Mouse (Mus musculus) heart, embryonic 11.5 days (tissue): ENCODE results near the gene Gm28635. TPM values are rescaled to one million over a fixed set of nuclear protein-coding genes. Genes with fewer than 3 reads are reported as not detected.

Experiments
- ATAC-seq: fragments of 200-750 bp; cut with Nextera tagmentation; replicated peaks from 2 replicates; pipeline ENCODE4 v1.8.0; 2017; ENCODE audit warnings: moderate library complexity; ENCODE audit not compliant: insufficient number of reproducible peaks, low FRiP score, low TSS enrichment
- H3K27ac ChIP-seq: fragments of 300-500 bp; sonication (generic); 2 replicates; pipeline ENCODE4 v1.5.1; 2014; ENCODE audit warnings: mild to moderate bottlenecking, low read depth, low read length
- H3K27me3 ChIP-seq: fragments of 300-500 bp; sonication (generic); 2 replicates; pipeline ENCODE4 v1.6.1; 2014; ENCODE audit warnings: mild to moderate bottlenecking, low read length, mixed read lengths; ENCODE audit not compliant: control insufficient read depth, insufficient read depth
- H3K36me3 ChIP-seq: fragments of 300-500 bp; sonication (generic); 2 replicates; pipeline ENCODE4 v1.6.1; 2014; ENCODE audit warnings: mild to moderate bottlenecking, low read length, moderate library complexity, mixed read lengths; ENCODE audit not compliant: control insufficient read depth, insufficient read depth
- H3K4me1 ChIP-seq: fragments of 300-500 bp; sonication (generic); 2 replicates; pipeline ENCODE4 v1.6.1; 2014; ENCODE audit warnings: low read length; ENCODE audit not compliant: control insufficient read depth, insufficient read depth
- H3K4me2 ChIP-seq: fragments of 300-500 bp; sonication (generic); 2 replicates; pipeline ENCODE4 v1.6.1; 2014; ENCODE audit warnings: mild to moderate bottlenecking, moderate library complexity
- H3K4me3 ChIP-seq: fragments of 300-500 bp; sonication (generic); 2 replicates; pipeline ENCODE4 v1.5.1; 2014; ENCODE audit warnings: low read depth, low read length
- H3K9ac ChIP-seq: fragments of 300-500 bp; sonication (generic); 2 replicates; pipeline ENCODE4 v1.6.1; 2014; ENCODE audit warnings: mild to moderate bottlenecking, low read depth, low read length, moderate library complexity
- H3K9me3 ChIP-seq: fragments of 300-500 bp; sonication (generic); replicated peaks from 2 replicates; pipeline ENCODE4 v1.6.1; 2016; ENCODE audit warnings: low read length; ENCODE audit not compliant: control insufficient read depth
- WGBS: fragments of 180-500 bp; shearing (Covaris S2); extraction: QIAGEN DNeasy Blood & Tissue Kit; methylation state at CpG from one replicate; pipeline ENCODE4 v1.1.7; 2014; ENCODE audit not compliant: insufficient replicate concordance; 5-methylcytosine and 5-hydroxymethylcytosine counted together
- polyA plus RNA-seq: library from polyadenylated mRNA; unstranded; fragments of >200 nt; fragmentation: Nextera tagmentation; extraction: Ambion mirVana; gene quantifications from 2 replicates; pipeline ENCODE4 v1.2.1, GENCODE M21; 2014

Gene Gm28635
- polyA plus RNA-seq, 1 experiment from 2014 or later = not detected

DNA sequence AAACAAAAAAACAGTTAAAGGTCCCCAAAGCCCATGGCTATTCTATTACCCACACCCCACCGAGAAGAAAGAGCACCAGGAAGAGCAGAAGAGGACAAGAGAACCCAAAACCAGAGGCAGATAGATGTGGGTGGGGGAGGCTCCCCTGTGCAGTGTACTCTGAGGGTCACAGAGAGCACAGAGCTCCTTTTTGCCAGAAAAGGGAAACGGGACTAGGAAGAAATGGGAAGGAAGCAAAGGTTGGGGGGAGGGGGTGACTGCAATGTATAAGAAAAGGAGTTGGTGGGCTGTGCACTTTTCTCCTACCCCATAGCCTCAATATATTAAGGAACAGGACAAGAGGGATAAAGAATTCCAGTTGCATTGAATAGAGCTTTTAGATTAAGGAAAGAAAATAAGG, 76.9 kb downstream of the Gm28635 start:
- no peak overlapping the region for H3K27ac ChIP-seq
- no peak overlapping the region for H3K4me3 ChIP-seq
- no peak overlapping the region for H3K9ac ChIP-seq
- no peak overlapping the region for H3K4me2 ChIP-seq
- ATAC-seq = no peak
- peaks cover 38% of the 10 kb centered on the region for H3K36me3 ChIP-seq
- no peaks in the 10 kb centered on the region for H3K27me3 ChIP-seq
- H3K4me1 ChIP-seq = no peaks in the 10 kb centered on the region
- WGBS = 76% methylated on average over 2 of the region's 2 CpGs
- no peaks in the 10 kb centered on the region for H3K9me3 ChIP-seq

DNA sequence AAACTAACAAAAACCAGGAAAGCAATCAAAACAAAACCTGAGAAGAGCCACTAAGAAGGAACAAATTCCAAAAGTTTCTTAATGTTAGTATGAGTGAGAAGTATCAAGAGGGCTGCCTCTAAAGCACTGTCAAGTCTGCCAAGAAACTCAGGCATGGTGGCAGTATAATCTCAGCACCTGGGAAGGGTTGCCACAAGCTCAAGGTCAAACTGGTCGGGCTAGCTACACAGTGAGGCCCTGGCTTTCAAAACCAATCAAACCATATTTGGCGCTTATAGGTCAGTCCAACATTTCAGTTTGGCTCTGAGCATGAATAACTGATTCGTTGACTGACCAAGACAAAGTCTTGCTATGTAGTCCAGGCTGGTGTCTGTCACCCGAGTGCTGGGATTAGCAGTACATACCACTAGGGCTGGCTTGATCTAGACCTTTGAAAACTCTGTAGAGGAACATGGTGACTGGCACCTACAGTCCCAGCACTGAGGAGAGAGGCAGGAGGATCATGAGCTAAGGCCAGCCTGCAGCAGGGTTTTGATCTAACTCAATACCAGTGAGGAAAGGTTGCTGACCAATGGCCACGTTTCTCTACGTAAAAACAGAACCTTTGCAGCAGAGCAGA, 78.5 kb downstream of the Gm28635 start:
- H3K36me3 ChIP-seq = peaks cover 37% of the 10 kb centered on the region
- no peaks in the 10 kb centered on the region for H3K9me3 ChIP-seq
- H3K4me2 ChIP-seq = no peak overlapping the region
- H3K27ac ChIP-seq = no peak overlapping the region
- H3K4me1 ChIP-seq = no peaks in the 10 kb centered on the region
- ATAC-seq = no peak
- no peaks in the 10 kb centered on the region for H3K27me3 ChIP-seq
- no peak overlapping the region for H3K4me3 ChIP-seq
- H3K9ac ChIP-seq = no peak overlapping the region
- WGBS = 83% methylated on average over 6 of the region's 6 CpGs

DNA sequence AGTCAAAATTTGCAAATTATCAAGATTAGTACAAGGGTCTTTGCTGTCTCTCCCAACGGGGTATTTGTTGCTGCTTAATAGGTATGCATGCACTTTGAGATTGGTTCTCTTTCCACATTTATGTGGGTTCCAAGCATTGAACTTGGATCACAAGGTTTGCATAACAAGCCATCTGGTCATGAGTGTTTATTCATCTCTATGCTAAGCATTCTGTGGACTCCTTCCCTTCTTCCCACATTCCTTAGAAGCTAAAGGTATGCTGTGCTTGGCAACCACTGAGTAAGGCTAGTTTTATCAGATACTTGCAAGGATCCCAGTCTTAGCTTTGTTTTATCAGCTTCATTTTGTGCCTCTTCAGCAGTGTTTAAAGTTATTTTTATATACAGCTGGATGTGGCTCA, 80.7 kb downstream of the Gm28635 start:
- H3K27ac ChIP-seq = no peak overlapping the region

DNA sequence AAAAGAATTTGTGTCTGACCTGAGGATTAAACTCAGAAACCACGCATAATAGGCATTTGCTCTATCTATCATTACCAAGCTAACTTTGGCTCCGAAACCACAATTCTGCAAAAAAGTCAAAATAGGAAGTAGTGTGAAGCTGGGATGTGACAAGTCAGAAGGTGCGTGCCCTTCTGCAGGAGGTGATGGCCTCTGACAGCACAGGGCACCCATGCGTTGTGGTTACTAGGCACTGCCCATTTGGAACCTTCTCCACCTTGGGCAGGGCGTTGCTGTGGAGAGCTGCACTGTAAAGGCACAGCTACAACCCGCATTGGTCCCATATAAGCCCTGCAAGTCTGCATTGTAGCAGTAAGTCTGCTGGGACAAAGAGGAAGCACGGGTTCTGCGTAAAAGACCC, 85.0 kb downstream of the Gm28635 start:
- Histone ChIP-seq H3K9me3 (no peaks in the 10 kb centered on the region; the same call in 1 of the 2 replicates), H3K36me3 (peaks cover 4% of the 10 kb centered on the region; the same call in 1 of the 2 replicates), H3K9ac (no peak overlapping the region), H3K27me3 (no peaks in the 10 kb centered on the region), H3K4me2 (no peak overlapping the region), H3K4me3 (no peak overlapping the region), H3K4me1 (no peaks in the 10 kb centered on the region), H3K27ac (no peak overlapping the region)
- ATAC-seq = no peak
- WGBS = 92% methylated on average over 8 of the region's 8 CpGs

More for the DNA sequence above, 80.7 kb downstream of the Gm28635 start:
- Histone ChIP-seq H3K9ac (no peak overlapping the region), H3K4me3 (no peak overlapping the region), H3K27me3 (no peaks in the 10 kb centered on the region), H3K36me3 (peaks cover 26% of the 10 kb centered on the region), H3K4me2 (no peak overlapping the region), H3K9me3 (no peaks in the 10 kb centered on the region), H3K4me1 (no peaks in the 10 kb centered on the region)
- no peak for ATAC-seq
- WGBS = 94% methylated on average over 1 of the region's 1 CpGs

DNA sequence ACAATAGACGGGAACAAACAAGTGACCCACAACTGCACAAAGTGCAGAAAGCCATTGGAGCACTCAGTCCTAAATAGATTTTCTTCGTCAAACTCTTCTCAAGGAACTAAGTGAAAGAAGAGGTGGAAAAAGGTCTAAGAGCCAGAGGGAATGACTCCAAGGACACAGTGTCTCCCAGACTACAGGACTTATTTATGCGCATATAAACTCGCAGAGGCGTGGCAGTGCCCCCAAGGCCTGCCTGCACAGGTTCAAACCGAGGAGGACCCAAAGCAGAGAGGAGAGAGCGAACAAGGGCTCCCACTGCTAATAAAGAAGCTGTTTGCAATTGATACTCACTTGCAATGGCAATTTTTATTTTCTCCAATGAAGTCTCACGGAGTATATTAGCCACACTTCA, 92.1 kb downstream of the Gm28635 start:
- H3K4me2 ChIP-seq = no peak overlapping the region
- no peaks in the 10 kb centered on the region for H3K4me1 ChIP-seq
- ATAC-seq = no peak
- no peaks in the 10 kb centered on the region for H3K27me3 ChIP-seq
- H3K9ac ChIP-seq = no peak overlapping the region
- H3K4me3 ChIP-seq = no peak overlapping the region
- H3K9me3 ChIP-seq = no peaks in the 10 kb centered on the region; the same call in 1 of the 2 replicates
- no peak overlapping the region for H3K27ac ChIP-seq
- H3K36me3 ChIP-seq = no peaks in the 10 kb centered on the region; the same call in 1 of the 2 replicates
- 79% methylated on average over 8 of the region's 8 CpGs for WGBS

DNA sequence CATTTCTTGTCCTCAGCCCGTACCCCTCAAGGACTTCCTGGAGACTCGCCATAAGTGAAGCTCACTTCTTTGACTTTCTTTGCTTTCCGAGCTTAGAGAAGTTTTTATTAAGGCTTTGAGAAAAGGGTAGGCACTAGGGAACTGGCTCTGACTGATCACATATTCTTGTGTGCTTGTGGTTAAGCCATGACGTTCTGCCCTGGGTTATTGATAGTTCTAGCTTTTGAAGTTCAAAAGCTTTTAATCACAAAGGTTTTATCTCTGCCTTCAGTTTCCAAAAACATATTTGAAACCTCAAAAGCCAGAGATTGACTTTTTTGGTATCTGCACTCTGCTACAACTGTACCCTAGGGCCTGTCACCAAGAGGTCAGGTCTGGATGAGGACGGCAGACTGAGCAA, 95.6 kb downstream of the Gm28635 start:
- ATAC-seq = no peak
- WGBS = 79% methylated on average over 5 of the region's 5 CpGs

DNA sequence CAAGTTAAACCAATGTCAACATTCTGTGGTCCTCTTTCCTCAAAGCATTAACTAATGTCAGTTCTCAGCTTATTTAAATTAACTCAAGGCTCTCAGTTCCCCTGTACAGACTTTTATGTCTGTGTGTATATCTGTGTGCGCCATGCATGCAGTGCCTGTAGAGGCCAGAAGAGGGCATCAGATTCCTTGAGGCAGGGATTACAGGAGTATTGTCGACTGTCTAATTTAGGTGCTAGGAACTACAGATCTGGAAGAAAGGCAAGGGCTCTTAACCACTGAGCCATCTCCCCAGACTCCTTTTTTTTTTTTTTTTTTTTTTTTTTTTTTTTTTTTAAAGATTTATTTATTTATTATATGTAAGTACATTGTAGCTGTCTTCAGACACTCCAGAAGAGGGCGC, 96.6 kb downstream of the Gm28635 start:
- WGBS = 87% methylated on average over 2 of the region's 3 CpGs
- H3K4me3 ChIP-seq = no peak overlapping the region
- H3K27me3 ChIP-seq = no peaks in the 10 kb centered on the region
- peaks cover 3% of the 10 kb centered on the region; the same call in 1 of the 2 replicates for H3K36me3 ChIP-seq
- ATAC-seq = no peak
- H3K4me1 ChIP-seq = no peaks in the 10 kb centered on the region
- H3K9me3 ChIP-seq = no peaks in the 10 kb centered on the region
- H3K9ac ChIP-seq = no peak overlapping the region
- H3K27ac ChIP-seq = no peak overlapping the region
- no peak overlapping the region for H3K4me2 ChIP-seq

More for the DNA sequence above, 95.6 kb downstream of the Gm28635 start:
- no peak overlapping the region for H3K4me2 ChIP-seq
- no peaks in the 10 kb centered on the region for H3K4me1 ChIP-seq
- no peak overlapping the region for H3K4me3 ChIP-seq
- H3K36me3 ChIP-seq = peaks cover 3% of the 10 kb centered on the region; the same call in 1 of the 2 replicates
- H3K27me3 ChIP-seq = no peaks in the 10 kb centered on the region
- H3K9me3 ChIP-seq = no peaks in the 10 kb centered on the region
- no peak overlapping the region for H3K27ac ChIP-seq
- H3K9ac ChIP-seq = no peak overlapping the region

DNA sequence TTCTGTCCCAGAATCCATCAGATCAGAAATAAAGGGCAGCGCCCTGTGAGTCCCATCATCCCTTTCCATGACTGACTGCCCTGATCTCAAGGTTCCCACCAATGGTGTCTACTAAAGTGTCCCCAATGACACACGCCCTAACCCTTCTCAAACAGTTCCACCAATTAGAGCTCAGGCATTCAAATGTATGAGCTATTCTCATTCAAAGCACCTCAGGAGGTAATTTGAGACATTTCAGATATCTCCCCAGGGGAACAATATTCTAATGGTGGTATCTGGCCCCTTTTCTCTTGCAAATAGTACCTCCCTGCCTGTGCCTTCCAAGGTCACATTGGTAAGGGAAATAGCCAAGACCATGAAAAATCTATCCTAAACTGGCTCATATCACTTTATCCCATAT, 98.5 kb downstream of the Gm28635 start:
- WGBS = 90% methylated on average over 2 of the region's 2 CpGs
- no peaks in the 10 kb centered on the region for H3K9me3 ChIP-seq

DNA sequence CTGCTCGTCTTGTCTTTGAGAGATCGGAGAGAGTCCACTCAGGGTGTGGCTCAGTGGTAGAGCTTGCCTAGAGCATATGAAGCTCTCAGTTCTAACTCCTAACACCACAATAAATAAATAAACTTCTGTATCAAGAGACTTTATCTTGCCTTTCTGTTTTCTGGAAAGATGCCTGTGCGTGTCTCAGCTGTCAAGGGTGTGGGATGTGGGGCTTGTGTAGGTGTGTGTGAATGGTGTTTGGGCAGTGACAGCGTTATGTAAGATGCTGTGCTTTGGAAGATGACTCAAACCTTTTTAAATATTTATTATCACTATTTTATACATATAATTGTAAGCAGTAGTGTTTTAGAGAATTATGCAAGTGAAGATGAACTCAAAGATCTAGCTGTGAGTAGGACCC, 103.7 kb downstream of the Gm28635 start:
- H3K27ac ChIP-seq = no peak overlapping the region
- H3K9me3 ChIP-seq = 0 out of 2 replicates have a peak, but pooled peaks cover 2% of the 10 kb centered on the region
- no peak overlapping the region for H3K4me3 ChIP-seq
- WGBS = 86% methylated on average over 4 of the region's 4 CpGs
- no peaks in the 10 kb centered on the region for H3K4me1 ChIP-seq
- H3K27me3 ChIP-seq = no peaks in the 10 kb centered on the region
- no peak for ATAC-seq
- no peak overlapping the region for H3K9ac ChIP-seq
- H3K4me2 ChIP-seq = no peak overlapping the region
- 0 out of 2 replicates have a peak, but pooled peaks cover 3% of the 10 kb centered on the region for H3K36me3 ChIP-seq

More for the DNA sequence above, 98.5 kb downstream of the Gm28635 start:
- Histone ChIP-seq H3K27me3 (no peaks in the 10 kb centered on the region), H3K4me2 (no peak overlapping the region), H3K4me3 (no peak overlapping the region), H3K36me3 (peaks cover 3% of the 10 kb centered on the region; the same call in 1 of the 2 replicates), H3K9ac (no peak overlapping the region), H3K27ac (no peak overlapping the region), H3K4me1 (no peaks in the 10 kb centered on the region)
- ATAC-seq = no peak
